Mouse (Mus musculus) lung, postnatal 25 days (tissue): Measurements from ENCODE around the gene Bdnf.

ENCODE experiments used
- DNase-seq: peaks from one replicate; pipeline ENCODE4 v3.0.0; 2022; ENCODE audit warnings: low spot score

Gene Bdnf

DNA sequence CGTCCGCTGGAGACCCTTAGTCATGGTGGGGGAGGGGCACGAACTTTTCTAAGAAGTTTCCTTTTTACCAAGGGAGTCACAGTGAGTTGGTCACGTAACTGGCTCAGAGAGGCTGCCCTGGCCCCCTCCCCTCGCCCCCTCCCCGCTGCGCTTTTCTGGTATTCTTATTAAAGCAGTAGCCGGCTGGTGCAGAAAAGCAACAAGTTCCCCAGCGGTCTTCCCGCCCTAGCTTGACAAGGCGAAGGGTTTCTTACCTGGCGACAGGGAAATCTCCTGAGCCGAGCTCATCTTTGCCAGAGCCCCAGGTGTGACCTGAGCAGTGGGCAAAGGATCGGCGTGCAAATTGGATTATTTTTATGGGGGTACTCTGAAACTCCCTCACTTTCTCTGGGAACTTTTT, at the start of gene Bdnf:
Gene Bdnf (plus strand): TSS at position 169 of the 400 bp plus-strand sequence.
- no peak for DNase-seq

DNA sequence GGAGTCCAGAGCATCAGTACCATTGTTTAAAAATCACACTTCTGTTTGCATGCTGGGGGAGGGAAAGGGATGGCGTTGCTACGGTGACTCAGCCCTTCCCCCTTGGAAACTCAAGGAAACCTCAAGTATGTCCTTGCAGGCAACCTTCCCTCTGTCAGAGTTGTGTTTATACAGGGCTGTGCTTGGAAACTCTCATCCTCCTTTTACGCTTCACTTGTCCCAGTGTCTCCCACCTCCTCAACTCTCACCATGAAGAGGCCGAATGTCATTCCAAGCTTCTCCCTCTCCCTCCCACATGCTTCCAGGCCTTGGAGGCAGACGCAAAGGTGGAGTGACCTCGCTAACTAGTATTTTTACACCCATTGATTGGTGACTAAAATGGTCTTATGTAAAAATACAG, 47.6 kb upstream of the Bdnf start:
- DNase-seq: no peak

DNA sequence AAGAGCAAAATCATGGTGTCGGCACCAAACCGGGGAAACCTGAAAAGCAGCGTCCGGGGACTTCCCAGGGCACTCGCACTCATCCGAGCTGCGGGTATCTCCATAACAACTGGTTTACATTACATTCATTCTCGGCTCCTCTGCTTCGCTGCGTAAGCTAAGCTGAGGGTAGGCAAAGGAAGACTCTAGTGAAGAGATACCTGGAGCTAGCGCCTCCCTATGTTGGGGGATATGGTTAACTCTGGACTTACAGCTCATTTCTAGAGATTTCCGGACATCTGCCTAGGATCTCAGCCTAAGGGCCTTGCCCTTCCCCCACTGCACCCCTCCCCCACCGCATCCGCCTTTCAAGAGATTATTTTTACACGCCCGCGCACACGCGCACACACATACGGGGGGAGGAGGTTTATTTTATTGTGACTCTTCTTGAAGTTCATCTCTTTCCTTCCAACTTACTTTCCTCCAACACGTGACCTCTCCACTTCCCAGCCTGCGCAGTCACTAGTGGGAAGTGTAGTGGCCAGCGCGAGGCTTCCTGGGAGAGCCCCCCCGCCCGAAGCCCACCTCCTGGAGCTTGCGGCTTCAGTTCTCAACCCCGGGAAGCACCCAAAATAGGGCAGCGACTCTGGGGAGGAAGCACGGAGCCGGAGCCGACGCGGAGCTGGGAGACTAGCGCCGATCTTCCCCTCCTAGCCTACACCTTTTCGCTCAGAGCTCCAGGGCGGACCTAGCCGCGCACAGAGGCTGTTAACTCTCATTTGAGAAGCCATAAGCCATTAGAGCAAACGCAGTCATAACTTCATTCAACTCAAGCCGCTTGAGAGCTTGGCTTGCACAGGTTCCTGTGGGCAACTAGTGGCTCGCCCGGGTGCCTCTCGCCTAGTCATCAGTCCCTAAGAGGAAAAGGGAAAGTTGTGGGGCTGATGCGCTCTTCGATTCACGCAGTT, 718 bp upstream of the Bdnf start:
- no peak for DNase-seq

GRCm38 (mm10) chr2:109675051-109675450, 551 bp downstream of the Bdnf start:
- no peak for DNase-seq

DNA sequence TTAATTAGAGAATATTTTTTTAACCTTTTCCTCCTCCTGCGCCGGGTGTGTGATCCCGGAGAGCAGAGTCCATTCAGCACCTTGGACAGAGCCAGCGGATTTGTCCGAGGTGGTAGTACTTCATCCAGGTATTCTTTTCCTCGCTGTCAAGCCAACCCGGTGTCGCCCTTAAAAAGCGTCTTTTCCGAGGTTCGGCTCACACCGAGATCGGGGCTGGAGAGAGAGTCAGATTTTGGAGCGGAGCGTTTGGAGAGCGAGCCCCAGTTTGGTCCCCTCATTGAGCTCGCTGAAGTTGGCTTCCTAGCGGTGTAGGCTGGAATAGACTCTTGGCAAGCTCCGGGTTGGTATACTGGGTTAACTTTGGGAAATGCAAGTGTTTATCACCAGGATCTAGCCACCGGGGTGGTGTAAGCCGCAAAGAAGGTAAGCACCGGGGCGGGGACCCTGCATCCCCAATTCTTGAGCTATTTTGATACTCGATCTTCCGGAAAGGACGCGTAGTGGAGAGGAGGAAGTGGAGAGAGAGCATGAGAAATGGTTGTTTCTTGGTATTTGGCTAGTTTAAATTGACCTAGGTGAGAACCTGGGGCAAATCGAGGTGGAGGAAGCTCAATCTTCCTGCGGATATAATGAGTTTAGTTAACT, 1.6 kb downstream of the Bdnf start:
- DNase-seq: no peak

DNA sequence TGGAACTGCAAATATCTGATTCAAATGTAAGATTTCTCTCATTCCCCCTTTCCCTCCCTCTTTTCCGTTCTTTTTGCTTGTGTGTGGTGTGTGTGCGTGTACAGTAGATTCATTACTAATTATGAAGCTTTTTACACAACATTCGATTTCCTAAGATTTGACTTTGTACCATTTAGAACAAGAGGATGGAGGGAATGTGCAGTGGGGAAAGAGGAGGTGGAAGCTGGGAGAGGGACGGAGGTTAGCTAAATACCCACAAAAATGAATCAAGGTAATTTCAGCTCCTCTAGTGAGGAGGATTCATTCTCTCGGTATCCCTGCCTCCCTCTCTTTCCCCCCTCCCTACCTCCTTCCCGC, 2.1 kb downstream of the Bdnf start:
- DNase-seq: no peak

GRCm38 (mm10) chr2:109677221-109678089, 3.0 kb downstream of the Bdnf start:
- DNase-seq: no peak

GRCm38 (mm10) chr2:109678090-109678409, 3.5 kb downstream of the Bdnf start:
- no peak for DNase-seq

DNA sequence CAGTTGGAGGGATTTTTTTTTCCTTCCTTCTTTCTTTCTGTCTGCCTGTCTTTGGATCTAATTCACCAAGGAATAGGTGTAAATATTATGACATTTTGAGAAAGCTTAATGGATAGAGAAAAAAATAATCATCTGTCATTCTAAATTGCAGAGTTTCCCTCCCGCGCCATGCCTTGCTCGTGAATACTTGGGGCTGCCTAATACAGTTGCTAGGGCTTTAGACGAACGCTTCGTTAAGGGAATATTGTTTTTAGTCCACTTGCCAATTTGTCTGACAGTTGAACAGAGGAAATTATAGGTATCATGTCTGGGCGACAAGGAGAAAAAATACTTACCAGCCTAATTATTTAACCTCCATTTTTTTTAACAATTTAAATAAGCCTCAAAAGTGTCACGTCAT, 4.0 kb downstream of the Bdnf start:
- DNase-seq: no peak

GRCm38 (mm10) chr2:109679446-109679845, 4.9 kb downstream of the Bdnf start:
- DNase-seq: no peak

DNA sequence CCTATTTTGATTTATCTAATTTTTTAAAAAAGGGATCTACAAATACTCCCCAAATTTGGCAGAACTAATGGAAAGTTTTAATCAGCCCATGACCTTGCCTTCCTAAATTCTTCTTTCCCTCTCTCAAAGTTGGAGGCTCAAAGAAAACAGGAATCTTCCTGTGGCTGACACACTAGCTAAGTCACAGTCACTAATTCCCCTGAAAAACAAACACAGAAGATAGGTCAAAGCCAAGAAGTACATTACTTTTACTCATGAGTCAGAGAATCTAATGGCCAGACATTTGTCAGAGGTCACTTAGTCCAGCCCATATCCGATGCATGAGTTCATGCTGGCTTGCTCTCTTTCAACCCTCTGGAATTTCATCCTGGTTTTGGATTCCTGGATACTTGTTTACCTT, 6.6 kb downstream of the Bdnf start:
- no peak for DNase-seq

DNA sequence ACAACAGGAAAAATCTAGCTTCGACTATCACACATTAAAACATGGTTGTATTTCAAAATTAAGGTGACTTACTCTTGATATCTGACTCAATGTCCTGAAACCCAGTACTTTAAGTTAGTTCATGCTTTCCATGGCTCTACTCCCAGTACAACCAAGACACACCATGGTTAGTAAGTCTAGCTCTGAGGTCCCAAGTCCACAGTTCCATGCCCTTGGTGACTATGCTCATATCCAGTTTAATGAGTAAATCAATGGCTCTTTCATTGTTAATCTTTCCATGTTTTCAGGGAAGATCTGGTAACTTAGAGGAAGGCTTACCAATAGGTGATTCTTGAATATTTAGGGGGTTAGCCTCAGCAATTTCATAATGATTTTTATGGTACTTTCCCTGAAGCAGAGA, 14.2 kb downstream of the Bdnf start:
- DNase-seq: no peak

GRCm38 (mm10) chr2:109692266-109693177, 18.0 kb downstream of the Bdnf start:
- DNase-seq: no peak

- peak; percentile 3 for DNase-seq
Observed at GRCm38 (mm10) chr2:109693178-109694115, 18.9 kb downstream of the Bdnf start.

DNA sequence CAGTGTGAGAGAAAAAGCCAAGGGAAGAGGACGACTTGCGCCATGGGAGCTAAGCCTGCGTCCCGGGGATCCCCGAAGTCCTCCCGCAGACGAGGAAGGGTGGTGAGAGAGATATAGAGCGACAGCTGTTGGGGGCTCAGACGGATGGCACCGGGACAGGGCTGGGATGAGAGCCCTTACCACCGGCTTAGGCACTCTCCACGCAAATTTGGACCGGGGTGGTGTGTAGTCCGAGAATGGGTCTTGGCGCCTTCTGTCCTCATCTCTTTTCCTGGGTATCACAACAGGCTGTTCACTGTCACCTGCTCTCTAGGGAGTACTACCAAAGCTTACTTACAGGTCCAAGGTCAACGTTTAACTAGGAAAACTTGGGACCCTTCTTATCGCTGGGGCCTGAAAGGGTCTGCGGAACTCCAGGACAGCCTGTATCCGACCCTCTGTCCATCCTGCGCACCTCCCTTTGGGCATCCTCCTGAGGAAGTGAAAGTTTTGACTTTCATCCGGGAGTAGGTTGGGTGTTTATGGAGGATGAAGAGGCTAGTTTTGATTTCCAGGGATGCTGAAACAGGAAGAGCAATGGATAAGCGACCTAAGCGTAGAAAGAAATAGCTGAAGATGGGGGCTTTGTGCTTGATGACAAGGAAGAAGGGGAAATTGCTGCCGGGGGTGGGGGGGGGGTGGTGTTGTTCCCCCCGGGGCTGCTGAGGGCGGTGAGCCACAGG, 19.8 kb downstream of the Bdnf start:
- no peak for DNase-seq

DNA sequence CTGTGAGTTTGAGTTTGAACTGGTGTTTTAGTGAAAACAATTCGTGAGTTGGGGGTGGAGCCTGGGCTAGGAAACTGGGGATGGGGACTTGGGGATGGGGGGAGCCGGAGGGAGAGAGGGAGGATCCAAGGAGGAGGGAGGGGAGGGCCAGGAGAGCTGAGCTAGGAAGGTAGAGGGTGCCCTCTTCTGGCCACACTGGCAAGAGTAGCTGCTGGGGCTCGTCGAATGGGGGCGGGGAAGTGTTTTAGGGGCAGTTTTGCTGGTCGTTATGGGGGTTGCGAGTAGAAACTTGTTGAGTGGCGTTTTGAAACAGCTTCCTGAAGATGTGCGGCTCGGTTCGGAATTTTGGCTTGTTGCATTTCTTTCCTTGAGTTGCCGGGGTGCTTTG, 20.3 kb downstream of the Bdnf start:
- DNase-seq: peak; percentile 42

GRCm38 (mm10) chr2:109697151-109697550, 22.7 kb downstream of the Bdnf start:
- no peak for DNase-seq

- DNase-seq: no peak
Observed at GRCm38 (mm10) chr2:109700291-109700690, 25.8 kb downstream of the Bdnf start.

DNA sequence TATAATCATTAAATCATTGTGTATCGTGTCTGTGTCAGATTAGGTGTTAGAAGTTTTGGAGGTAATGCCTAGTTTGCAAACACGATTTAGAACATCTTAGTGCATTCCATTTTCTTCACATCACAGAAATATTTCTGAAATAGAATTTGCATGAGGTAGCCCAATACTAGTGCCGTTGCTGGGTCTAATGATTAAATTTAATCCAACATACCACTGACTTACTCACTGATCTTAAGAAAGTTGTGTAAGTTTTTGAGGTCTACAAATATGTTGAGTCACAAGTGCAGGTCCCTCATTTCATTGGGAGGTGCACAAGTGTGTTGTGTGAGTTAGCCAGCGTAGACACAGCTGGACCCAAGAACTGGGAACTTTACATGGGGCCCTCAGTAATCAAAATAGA, 29.1 kb downstream of the Bdnf start:
- DNase-seq: no peak

GRCm38 (mm10) chr2:109704053-109704452, 29.6 kb downstream of the Bdnf start:
- DNase-seq: no peak
